Mouse (Mus musculus) G1E-ER4 (cell line): ENCODE results near the gene Ptgis. TPM values are rescaled to one million over a fixed set of nuclear protein-coding genes. Genes with fewer than 3 reads are reported as not detected.

Experiments used
- GATA1 ChIP-seq: IDR thresholded peaks from one replicate; pipeline ENCODE4 v1.8.0; 2012; ENCODE audit warnings: low read length, inconsistent platforms
- polyA plus RNA-seq: library from polyadenylated mRNA; stranded (reverse); fragments of >175 nt; gene quantifications from 2 replicates; pipeline ENCODE4 v1.2.3, GENCODE M21; 2012

Gene Ptgis
- polyA plus RNA-seq = not detected in 2 replicates

DNA sequence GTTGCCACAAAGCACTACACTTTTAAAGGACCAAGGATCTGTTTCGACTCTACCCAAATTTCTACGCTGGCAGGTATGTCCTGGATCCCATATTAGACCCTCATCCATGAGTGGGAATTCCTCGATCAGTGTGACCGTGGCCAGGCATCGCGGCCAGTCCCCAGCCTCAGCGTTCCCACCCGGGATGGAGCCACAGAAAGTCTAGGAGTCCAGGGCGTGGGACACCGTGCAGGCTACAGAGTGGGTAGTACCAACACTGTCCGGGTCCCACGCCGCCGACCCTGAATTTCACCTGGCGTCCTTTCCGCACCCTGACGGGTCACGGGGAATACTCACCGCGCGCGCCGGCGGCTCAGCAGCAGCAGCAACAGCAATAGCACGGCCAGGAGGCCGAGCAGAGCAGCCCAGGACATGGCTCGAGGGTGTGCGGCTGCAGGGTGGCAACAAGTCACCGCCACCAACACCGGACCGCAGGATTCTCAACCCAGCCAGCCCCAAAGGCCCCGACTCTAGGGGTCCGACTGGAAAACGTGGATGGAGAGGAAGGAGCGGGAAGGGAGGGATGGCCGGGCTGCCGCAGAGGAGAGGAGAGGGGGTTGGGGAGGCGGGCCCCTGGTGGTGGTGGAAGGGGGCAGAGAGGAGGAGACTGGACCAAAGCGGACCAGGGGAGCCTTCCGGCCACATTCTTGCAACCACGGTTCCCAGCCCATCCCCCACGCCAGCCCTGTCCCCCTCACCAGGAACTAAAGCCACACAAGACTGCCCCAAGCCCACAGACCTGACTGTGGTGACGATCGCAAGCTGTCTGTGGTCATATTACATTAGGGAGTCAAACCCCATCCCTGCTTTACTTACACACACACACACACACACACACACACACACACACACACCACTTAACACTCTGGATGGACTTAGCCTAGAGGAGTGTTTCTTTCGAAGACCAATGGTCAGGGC, at the start of gene Ptgis:
Gene Ptgis (minus strand): TSS at position 597 of the 957 bp plus-strand sequence.
- TF ChIP-seq GATA1 = no peak

GRCm38 (mm10) chr2:167281461-167281860, 41.1 kb upstream of the Ptgis start:
- TF ChIP-seq GATA1 = no peak

GRCm38 (mm10) chr2:167280986-167281310, 40.5 kb upstream of the Ptgis start:
- TF ChIP-seq GATA1 = no peak

GRCm38 (mm10) chr2:167280090-167280985, 39.9 kb upstream of the Ptgis start:
- TF ChIP-seq GATA1 = no peak

DNA sequence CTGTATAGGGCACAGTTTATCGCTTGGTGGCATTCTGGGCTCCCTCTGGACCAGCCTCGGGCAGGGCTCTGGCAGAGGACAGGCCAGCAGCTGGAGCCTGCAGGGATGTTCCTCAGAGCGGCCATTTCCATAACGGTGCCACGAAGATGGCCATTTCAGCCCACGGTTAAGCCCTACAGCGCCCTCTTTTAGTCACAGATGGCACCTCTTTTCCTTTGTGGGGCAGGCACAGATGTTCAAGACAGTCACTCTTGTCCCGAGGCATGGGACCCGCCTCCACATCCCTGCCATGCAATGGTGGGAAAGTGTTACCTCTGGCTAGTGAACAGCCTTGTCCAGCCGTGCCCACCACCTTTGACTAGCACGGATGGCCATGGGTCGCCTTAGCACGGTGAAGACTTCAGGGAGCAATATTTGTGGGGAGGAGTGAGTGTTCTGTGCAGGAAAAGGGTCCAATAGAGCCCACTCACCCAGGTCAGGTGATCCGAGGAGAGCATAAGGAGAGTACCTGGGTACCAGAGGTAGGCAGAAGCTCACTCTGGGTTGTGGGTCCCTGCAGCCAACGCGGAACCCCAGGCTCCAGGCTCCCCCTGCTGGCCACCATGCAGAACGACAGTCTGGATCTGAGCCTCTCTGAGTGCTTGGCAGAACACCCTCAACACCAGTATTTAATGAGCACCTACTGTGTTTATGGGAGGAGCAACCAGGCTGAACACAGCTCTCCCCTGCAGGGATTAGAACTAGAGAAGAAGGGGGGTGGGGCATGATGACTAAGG, 38.5 kb upstream of the Ptgis start:
- TF ChIP-seq GATA1 = no peak

- no peak for TF ChIP-seq GATA1
Measured at GRCm38 (mm10) chr2:167278011-167278410, 37.6 kb upstream of the Ptgis start.

GRCm38 (mm10) chr2:167277026-167277425, 36.6 kb upstream of the Ptgis start:
- TF ChIP-seq GATA1 = no peak

DNA sequence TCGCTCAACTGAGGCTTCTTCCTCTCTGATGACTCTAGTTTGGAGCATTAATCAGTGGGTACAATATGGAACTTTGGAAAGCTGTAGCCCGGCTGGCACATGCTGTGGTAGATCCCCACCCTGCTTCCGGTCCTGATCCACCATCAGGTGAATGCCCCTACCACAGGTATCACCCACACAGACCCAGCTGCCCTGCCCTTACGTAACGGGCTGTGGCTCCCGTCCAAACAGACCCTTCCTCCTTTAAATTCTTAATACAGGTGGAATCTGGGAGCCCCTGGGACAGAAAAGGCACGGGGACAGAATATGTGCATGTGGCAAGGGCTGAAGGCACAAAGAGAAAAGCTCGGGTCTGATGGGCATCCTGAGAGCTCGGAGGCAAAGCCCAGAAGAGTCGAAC, 35.5 kb upstream of the Ptgis start:
- no peak for TF ChIP-seq GATA1

DNA sequence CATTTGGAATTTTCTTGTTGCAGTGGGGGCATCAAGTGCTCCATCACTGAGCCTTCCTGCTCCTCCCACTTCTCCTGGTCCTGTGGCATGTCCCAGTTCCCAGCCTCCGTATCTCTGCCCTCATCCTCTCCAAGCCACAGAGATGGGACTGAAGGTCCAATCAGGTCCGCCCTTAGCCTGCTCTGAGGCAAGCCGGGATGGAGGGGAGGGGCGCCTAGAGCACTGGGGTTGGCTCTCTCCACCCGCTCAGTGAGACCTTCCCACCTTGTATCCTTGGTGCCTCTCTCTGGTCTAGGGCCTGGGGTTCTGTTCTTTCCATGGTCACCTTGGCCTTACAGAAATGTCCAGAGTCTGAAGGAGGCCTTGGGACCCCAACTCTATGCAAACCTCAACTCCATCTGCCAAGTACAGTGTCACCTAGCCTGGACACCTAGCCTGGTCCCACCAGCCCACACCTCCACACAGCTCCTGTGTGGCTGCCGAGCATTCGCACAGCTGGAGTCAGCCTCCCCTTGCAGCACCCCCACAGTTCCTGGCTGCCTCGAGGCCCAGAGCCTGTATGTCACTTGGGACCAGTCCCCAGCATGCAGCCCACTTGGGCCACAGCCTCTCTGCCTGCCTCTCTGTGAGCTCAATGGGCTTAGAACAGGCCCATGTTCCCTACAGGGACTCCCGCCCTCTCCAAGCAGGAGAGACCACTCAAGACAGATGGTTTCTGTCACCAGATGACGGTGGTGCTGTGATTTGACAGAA, 34.5 kb upstream of the Ptgis start:
- no peak for TF ChIP-seq GATA1

DNA sequence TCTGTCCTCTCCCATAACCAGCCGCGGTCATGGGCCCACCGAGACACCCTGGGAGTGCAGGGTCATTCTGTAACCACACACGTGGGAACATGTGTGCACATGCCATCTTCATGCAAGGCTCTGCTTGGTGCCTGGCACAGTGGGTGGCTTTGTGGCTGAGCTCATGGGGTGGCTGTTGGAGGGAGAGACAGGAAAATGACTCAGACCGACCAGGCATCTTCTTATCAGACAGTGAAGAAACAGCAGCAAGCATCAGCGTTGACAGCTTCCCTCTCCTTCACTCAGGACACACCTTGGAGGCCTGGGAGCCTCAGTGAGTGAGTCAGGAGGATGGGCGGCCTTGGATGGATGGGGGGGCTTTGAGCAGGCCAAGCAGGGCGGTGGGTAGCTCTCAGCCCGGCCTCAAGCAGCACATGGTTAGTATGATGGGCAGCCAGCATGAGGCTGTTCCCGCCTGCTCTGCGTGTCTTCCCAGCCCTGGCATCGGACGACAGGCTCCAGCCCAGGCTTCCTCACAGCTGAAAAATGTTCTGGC, 32.9 kb upstream of the Ptgis start:
- no peak for TF ChIP-seq GATA1

- no peak for TF ChIP-seq GATA1
Measured at GRCm38 (mm10) chr2:167272706-167273105, 32.3 kb upstream of the Ptgis start.

- TF ChIP-seq GATA1 = no peak
Measured at GRCm38 (mm10) chr2:167271121-167271521, 30.7 kb upstream of the Ptgis start.

- no peak for TF ChIP-seq GATA1
Measured at GRCm38 (mm10) chr2:167270496-167270895, 30.1 kb upstream of the Ptgis start.

DNA sequence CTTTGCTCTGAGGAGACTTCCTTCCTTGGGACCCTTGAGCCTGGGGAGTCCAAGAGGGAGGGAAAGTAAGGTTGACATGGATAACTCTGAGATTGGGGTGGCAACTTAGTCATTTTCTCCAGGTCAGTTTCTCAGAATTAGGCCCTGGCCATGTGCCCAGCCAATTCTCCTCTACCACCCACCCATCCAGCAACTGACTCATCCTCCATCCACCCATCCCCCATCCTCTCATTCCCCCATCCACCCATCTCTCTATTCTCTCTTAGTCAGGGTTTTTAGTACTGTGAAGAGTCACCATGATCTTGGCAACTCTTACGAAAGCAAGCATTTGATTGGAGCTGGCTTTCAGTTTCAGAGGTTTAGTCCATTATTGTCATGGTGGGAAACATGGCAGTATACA, 28.3 kb upstream of the Ptgis start:
- no peak for TF ChIP-seq GATA1

- no peak for TF ChIP-seq GATA1
Measured at GRCm38 (mm10) chr2:167268411-167268690, 27.9 kb upstream of the Ptgis start.
